Mouse (Mus musculus) fibroblast of lung, adult 2 months (primary cell): ENCODE measurements around the gene Dupd1.
A peak's percentile ranks its signal among the peaks of the same experiment; 100 is the strongest.

Source experiments
- DNase-seq: peaks from one replicate; pipeline ENCODE4 v3.0.0-alpha.2; 2011; ENCODE audit warnings: low read depth

Gene Dupd1

DNA sequence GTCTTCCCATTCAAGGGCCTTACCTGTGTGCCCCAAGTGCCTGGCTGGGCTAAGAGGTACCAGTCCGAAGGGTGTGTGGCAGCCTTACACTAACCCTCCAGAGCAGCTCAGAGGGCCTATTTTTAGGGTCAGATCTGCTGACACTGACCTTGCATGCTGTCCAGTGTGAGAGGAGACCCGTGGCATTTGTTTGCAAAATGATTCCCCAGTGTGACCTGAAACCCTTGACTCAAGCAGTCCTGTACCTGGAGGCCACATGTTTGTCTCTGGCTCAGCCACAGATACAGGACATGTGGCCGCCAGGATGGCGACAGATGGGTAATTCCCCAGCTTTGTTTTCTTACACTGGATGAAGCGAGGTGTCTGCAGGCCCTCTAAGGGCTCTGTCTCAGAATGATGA is at the start of gene Dupd1:
Gene Dupd1, minus strand, starts transcription at position 91 of the 400 bp plus-strand sequence.
- DNase-seq: no peak

DNA sequence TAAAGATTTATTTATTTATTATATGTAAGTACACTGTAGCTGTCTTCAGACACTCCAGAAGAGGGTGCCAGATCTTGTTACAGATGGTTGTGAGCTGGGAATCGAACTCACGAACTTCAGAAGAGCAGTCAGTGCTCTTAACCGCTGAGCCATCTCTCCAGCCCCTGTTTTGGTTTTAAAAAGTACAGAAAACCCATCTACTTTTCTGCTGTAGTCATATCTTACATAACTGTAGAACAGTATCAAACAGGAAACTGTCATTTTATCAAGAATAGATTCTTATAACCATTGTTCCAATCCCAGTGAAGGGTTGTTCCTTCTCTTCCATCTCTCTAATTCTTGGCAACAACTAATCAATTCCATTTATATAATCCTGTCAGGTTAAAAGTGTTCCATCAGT is 49.4 kb upstream of the Dupd1 start:
- no peak for DNase-seq

GRCm38 (mm10) chr14:21761560-21761959 is 47.2 kb upstream of the Dupd1 start:
- no peak for DNase-seq

DNA sequence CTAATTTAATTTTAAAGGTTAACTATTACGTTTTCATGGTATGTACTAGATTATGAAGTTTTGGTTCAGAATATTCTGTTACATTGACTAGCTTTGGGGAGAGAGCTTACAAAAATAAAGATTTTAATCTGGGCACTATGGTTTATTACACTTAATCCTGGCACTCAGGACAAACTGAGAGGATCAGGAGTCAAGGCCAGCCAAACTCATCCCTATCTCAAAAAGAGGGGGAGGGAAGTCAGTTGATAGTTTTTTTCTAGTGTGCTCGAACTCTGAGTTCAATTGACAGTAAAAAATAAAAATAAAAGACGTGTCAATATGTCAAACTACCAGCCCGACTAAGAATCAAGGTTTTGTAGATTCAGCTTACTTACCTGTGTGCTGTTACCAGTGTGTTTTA is 39.0 kb upstream of the Dupd1 start:
- DNase-seq: no peak

- DNase-seq: no peak
These were observed 38.0 kb upstream of the Dupd1 start for GRCm38 (mm10) chr14:21752411-21752810.

- DNase-seq: no peak
These were observed 36.6 kb upstream of the Dupd1 start, which contains the start of gene Dusp13 for GRCm38 (mm10) chr14:21750881-21751542. TSS of gene Dusp13 (minus strand) at chr14:21751181.

DNA sequence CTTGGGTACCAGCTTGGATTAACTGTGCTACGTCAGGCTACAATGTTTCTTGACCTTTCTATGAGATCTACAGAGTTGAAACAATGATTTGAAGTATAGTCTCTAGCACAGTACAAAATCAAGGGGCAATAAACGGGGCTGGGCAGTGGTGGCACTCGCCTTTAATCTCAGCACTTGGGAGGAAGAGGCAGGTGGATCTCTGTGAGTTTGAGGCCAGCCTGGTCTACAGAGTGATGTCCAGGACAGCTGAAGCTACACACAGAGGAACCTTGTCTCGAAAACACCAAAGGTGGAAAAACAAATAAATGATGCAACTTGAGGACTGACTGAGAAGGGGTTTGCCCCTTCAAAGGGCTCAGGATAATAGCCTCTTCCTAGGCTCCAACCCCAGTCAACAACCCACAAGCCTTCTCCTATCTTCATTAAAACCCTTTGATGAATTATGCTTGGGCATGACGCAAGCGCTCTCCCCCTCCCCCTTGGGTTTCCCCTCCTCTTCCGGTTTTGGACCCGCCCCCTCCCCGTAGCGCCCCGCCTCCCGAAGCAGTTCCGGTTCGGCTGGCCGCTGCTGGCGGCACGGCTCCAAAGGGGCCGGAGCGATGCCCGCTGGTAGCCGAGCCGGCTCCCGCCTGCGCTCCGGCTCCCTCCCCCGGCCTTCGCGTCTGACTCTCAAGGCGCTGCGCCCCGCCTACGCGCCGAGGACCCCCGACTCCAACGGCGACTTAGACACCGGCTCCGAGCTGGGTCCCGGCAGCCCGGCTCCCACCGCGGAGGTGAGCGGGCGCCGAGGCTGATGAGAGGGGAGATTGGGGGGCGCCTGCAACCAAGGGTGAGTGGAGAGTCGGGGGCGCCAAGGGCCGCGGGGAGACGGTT is 35.9 kb upstream of the Dupd1 start, which contains the start of gene Samd8:
Gene Samd8, plus strand, starts transcription at position 524 of the 873 bp plus-strand sequence.
- peak; percentile 48 for DNase-seq

DNA sequence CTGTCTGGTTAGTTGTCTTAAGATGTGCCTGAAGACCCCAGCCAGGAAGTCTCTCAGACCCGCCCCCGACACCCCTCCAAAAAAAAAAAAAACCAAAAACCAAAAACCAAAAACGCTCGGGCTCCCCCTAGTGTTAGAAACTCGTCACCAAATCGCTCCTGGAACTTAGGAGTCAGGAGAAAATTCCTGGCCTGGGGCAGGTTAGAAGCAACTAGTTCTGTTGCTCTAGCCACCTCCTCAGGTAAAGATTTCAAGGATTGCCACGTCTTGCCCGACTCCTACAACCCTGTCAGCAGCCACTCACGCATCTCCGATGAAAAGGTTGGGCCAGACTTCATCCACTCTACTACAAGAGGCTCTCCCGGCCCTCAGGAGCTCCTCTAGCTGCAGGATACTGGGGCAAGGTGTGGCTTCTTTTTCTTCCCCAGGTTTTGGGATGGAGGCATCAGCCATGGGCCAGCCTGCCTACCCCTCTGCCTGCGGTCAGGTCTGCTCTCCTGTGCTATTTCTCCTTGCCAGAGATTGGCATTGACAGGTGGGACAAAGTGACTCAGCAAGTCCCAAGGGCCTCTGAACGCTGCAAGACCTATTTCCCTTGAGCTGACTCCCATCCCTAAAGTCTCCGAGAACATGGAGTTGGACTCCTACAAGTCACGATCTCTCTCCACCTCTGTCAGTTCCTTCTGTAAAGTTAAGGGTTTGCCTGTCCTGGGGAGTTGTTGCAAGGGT is 33.9 kb upstream of the Dupd1 start:
- no peak for DNase-seq

- no peak for DNase-seq
These were observed 33.2 kb upstream of the Dupd1 start for GRCm38 (mm10) chr14:21747436-21748141.

GRCm38 (mm10) chr14:21746846-21747245 is 32.5 kb upstream of the Dupd1 start:
- no peak for DNase-seq

GRCm38 (mm10) chr14:21746251-21746650 is 31.9 kb upstream of the Dupd1 start:
- no peak for DNase-seq

- no peak for DNase-seq
These were observed 30.8 kb upstream of the Dupd1 start for GRCm38 (mm10) chr14:21745149-21745548.

GRCm38 (mm10) chr14:21744169-21744568 is 29.8 kb upstream of the Dupd1 start:
- no peak for DNase-seq

DNA sequence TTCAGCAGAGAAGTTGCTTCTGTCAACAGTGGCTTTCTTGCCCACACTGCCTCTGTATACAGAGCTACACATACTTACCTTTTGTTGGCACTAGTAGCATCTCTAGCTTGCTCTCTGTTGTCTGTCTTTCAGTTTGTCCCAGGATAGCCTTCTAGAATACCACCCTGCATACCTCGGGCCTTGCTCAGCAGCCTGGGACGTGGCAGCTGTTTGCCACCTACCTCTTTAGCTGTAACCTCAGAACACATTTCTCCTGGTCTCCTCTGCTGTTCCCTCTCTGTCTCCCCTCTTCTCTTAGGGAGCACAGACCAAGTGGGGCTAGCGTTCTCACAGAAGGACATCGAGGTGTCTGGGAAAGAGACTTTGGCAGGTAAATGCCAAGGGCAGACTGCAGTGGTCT is 28.1 kb upstream of the Dupd1 start:
- no peak for DNase-seq

- DNase-seq: peak; percentile 19
These were observed 27.4 kb upstream of the Dupd1 start for GRCm38 (mm10) chr14:21741786-21742185.

DNA sequence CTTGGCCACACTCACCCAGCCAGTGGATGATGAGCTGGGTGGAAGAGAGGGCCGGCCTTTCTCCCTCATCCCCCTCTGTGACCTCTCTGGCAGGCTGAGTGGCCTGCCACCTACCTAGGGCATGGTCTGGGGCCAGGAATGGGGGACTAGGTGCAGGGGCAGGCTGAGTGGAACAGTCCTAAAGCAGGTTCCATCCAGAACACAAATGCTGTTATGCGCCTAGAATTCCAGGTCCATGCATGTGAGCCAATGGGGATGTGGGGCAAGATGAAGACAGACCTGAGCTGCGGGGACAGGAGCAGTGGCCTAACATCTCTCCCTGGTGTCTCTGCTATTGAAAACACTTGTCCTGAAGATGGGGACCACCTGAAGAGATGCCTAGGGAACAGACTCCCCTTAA is 26.9 kb upstream of the Dupd1 start:
- DNase-seq: no peak

GRCm38 (mm10) chr14:21740345-21740744 is 26.0 kb upstream of the Dupd1 start:
- DNase-seq: no peak

GRCm38 (mm10) chr14:21733131-21733905 is 18.9 kb upstream of the Dupd1 start:
- no peak for DNase-seq

DNA sequence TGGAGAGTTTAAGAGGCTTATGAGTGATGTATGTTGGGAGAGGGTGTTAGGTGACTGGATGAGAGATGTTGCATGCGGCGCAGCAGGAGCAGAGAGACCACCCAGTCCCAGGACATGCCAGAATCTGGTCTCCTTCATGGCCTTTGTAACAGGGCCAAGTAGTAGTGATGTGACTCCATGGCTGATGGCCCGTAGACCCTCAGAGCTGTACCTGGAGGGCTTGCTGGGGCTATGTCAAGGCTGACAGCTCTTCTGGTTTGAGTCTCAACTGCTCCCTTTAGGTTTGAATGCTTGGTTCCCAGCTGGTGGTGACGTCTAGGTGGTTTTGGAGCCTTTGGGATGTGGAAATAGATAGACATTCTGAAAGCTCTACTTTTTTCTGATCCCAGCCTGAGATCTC is 15.6 kb upstream of the Dupd1 start:
- no peak for DNase-seq

DNA sequence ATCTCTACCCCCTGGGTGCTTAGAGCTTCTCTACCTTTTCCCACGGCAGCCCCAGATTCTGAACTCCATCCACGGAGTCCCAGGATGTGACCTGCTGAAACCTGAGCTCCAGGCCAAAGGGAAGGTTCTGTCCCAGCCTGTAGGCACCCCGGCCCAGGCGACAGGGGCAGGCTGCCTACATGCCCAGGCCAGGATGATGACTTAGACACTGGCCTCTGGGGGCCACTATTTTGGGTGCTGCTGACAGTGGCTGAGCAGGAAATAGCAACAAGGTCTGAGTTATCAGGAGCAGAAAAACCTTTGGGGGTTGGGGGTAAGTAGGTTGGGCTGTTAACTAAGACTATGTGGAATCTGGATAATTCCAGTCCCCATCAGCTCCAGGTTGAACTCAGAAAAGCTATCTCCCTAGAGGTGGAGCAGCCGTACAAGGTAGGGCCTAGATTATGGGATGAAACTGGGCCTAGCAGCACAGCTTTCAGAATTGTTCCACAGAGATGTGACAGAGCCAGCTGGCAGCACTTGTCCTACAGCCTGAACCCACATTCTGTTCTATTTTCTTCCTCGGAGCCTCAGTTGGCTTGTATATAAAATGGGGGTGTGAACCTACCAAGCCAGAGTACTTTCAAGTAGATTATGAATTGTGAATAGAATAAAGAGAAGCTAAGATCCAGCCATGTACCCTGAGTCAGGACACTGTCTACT is 14.8 kb upstream of the Dupd1 start:
- DNase-seq: no peak
